Mouse (Mus musculus) lung, adult 2 months (tissue): ENCODE measurements around the gene Clpsl2.

ENCODE experiments used
- CTCF ChIP-seq: fragments of 200-500 bp; IDR thresholded peaks from 2 replicates; pipeline ENCODE4 v1.5.1; 2011; ENCODE audit warnings: mild to moderate bottlenecking, low read length, control low read depth; ENCODE audit not compliant: insufficient read depth
- POLR2A ChIP-seq: fragments of 200-500 bp; IDR thresholded peaks from 2 replicates; pipeline ENCODE4 v1.6.1; 2011; ENCODE audit warnings: low read depth, mild to moderate bottlenecking, control low read depth, low read length, borderline replicate concordance; ENCODE audit errors: extremely low read depth

- no peak for TF ChIP-seq POLR2A
- TF ChIP-seq CTCF = no peak
Observed at GRCm38 (mm10) chr17:28514555-28514954, 34.7 kb upstream of the Clpsl2 start.
